Mouse (Mus musculus) ES-E14 (cell line): ENCODE results near the gene Erg. TPM values are rescaled to one million over a fixed set of nuclear protein-coding genes. Genes with fewer than 3 reads are reported as not detected.

Source experiments
- DNase-seq: peaks from one replicate; pipeline ENCODE4 v3.0.0-alpha.2; 2013; ENCODE audit warnings: low read depth, low spot score
- H3K27ac ChIP-seq: 2 replicates; pipeline ENCODE4 v1.5.1; 2012; ENCODE audit warnings: low read depth, mild to moderate bottlenecking, low read length, moderate library complexity, mixed read lengths; ENCODE audit not compliant: poor library complexity, insufficient read depth, severe bottlenecking
- H3K36me3 ChIP-seq: 2 replicates; pipeline ENCODE4 v1.6.1; 2012; ENCODE audit warnings: mild to moderate bottlenecking, low read length, moderate library complexity, mixed read lengths; ENCODE audit not compliant: control insufficient read depth, poor library complexity, insufficient read depth, severe bottlenecking
- H3K4me1 ChIP-seq, 2 experiments: fragments of 150-350 bp in 1 of 2; sonication (generic) in 1 of 2; 2 replicates each; pipeline ENCODE4 v1.6.1; 2012; ENCODE audit warnings: low read length in 2 of 2, mild to moderate bottlenecking in 1 of 2, mixed read lengths in 1 of 2; ENCODE audit not compliant: control insufficient read depth in 2 of 2, insufficient read depth in 2 of 2, poor library complexity in 1 of 2
- H3K4me3 ChIP-seq, 2 experiments: fragments of 150-350 bp in 1 of 2; sonication (generic) in 1 of 2; 2 replicates each; pipeline ENCODE4 v1.5.1; 2012; ENCODE audit warnings: low read length in 2 of 2, low read depth in 1 of 2, mild to moderate bottlenecking in 1 of 2, mixed read lengths in 1 of 2; ENCODE audit not compliant: insufficient read depth in 1 of 2, poor library complexity in 1 of 2, severe bottlenecking in 1 of 2
- H3K9ac ChIP-seq: 2 replicates; pipeline ENCODE4 v1.6.1; 2012; ENCODE audit warnings: low read depth, mild to moderate bottlenecking, low read length, mixed read lengths; ENCODE audit not compliant: poor library complexity, insufficient read depth, severe bottlenecking
- H3K9me3 ChIP-seq: fragments of 150-350 bp; sonication (generic); 2 replicates; pipeline ENCODE4 v1.6.1; 2012; ENCODE audit warnings: low read depth, mild to moderate bottlenecking, low read length; ENCODE audit not compliant: control insufficient read depth, insufficient read depth
- CHD2 ChIP-seq: IDR thresholded peaks from 2 replicates; pipeline ENCODE4 v1.6.1; 2014; ENCODE audit warnings: mild to moderate bottlenecking, low read depth, low read length, inconsistent platforms
- HCFC1 ChIP-seq: IDR thresholded peaks from 2 replicates; pipeline ENCODE4 v1.6.1; 2012; ENCODE audit warnings: low read length, inconsistent platforms, borderline replicate concordance; ENCODE audit not compliant: insufficient read depth
- MAFK ChIP-seq: IDR thresholded peaks from 2 replicates; pipeline ENCODE4 v1.6.1; 2014; ENCODE audit warnings: mild to moderate bottlenecking, low read depth, low read length, inconsistent platforms; ENCODE audit not compliant: insufficient read depth
- ZC3H11A ChIP-seq: IDR thresholded peaks from 2 replicates; pipeline ENCODE4 v1.6.1; 2012; ENCODE audit warnings: low read depth, mild to moderate bottlenecking, inconsistent platforms, low read length, borderline replicate concordance
- ZNF384 ChIP-seq: IDR thresholded peaks from 2 replicates; pipeline ENCODE4 v1.6.1; 2012; ENCODE audit warnings: low read depth, low read length, inconsistent platforms
- in situ Hi-C, 2 experiments: fragments of 600-800 bp; cut with MboI; formaldehyde crosslinking; loops; one replicate each; pipeline ENCODE4 v1.15.1; 2025; ENCODE audit warnings: low sequenced_read_pairs in 2 of 2, inconsistent platforms in 1 of 2; ENCODE audit not compliant: unreplicated experiment in 2 of 2
- total RNA-seq: library from RNA; depleted of rRNA; stranded (reverse); fragments of 300-350 nt; gene quantifications from 2 replicates; pipeline ENCODE4 v1.2.3, GENCODE M21; 2012

Gene Erg
- total RNA-seq, 1 experiment, result 0.18 TPM

- H3K9me3 ChIP-seq, result no peaks in the 10 kb centered on the region
- H3K27ac ChIP-seq, result no peak overlapping the region
- no peak overlapping the region for H3K9ac ChIP-seq
- TF ChIP-seq HCFC1, result no peak
- TF ChIP-seq CHD2, result no peak
- TF ChIP-seq ZC3H11A, result no peak
- TF ChIP-seq ZNF384, result no peak
- no peaks in the 10 kb centered on the region for H3K4me1 ChIP-seq
- no peak overlapping the region for H3K4me3 ChIP-seq
- no peak for DNase-seq
- in situ Hi-C loops, result no loop called here
- no peaks in the 10 kb centered on the region for H3K36me3 ChIP-seq
Measured at GRCm38 (mm10) chr16:95439794-95440193, 146.6 kb downstream of the Erg start.

GRCm38 (mm10) chr16:95438848-95439540 lies 147.4 kb downstream of the Erg start:
- Histone ChIP-seq H3K4me1 (no peaks in the 10 kb centered on the region), H3K27ac (no peak overlapping the region), H3K36me3 (no peaks in the 10 kb centered on the region), H3K4me3 (no peak overlapping the region), H3K9ac (no peak overlapping the region), H3K9me3 (no peaks in the 10 kb centered on the region)
- TF ChIP-seq ZC3H11A, result no peak
- in situ Hi-C loops, result no loop called here
- DNase-seq, result no peak

GRCm38 (mm10) chr16:95436611-95437010 lies 149.8 kb downstream of the Erg start:
- TF ChIP-seq CHD2 (no peak), HCFC1 (no peak), MAFK (no peak), ZC3H11A (no peak), ZNF384 (no peak)
- Histone ChIP-seq H3K36me3 (no peaks in the 10 kb centered on the region), H3K9me3 (no peaks in the 10 kb centered on the region), H3K27ac (no peak overlapping the region), H3K9ac (no peak overlapping the region), H3K4me1 (no peaks in the 10 kb centered on the region), H3K4me3 (no peak overlapping the region)
- in situ Hi-C loops, result no loop called here
- DNase-seq, result no peak

- in situ Hi-C loops, result no loop called here
- TF ChIP-seq MAFK (no peak), ZC3H11A (no peak), CHD2 (no peak), HCFC1 (no peak), ZNF384 (no peak)
Measured at GRCm38 (mm10) chr16:95436051-95436450, 150.3 kb downstream of the Erg start.

GRCm38 (mm10) chr16:95434434-95434833 lies 152.0 kb downstream of the Erg start:
- H3K4me3 ChIP-seq, result no peak overlapping the region
- no peaks in the 10 kb centered on the region for H3K9me3 ChIP-seq
- no peak for DNase-seq
- no peaks in the 10 kb centered on the region for H3K36me3 ChIP-seq
- TF ChIP-seq CHD2, result no peak
- in situ Hi-C loops, result no loop called here
- H3K9ac ChIP-seq, result no peak overlapping the region
- no peak overlapping the region for H3K27ac ChIP-seq
- no peaks in the 10 kb centered on the region for H3K4me1 ChIP-seq

More at GRCm38 (mm10) chr16:95436051-95436450, 150.3 kb downstream of the Erg start:
- no peaks in the 10 kb centered on the region for H3K9me3 ChIP-seq
- no peaks in the 10 kb centered on the region for H3K4me1 ChIP-seq
- H3K9ac ChIP-seq, result no peak overlapping the region
- no peaks in the 10 kb centered on the region for H3K36me3 ChIP-seq
- no peak overlapping the region for H3K27ac ChIP-seq
- no peak for DNase-seq
- H3K4me3 ChIP-seq, result no peak overlapping the region
